Mouse (Mus musculus) spleen, postnatal 4 days (tissue): ENCODE measurements around the gene Il17rd.

ENCODE experiments used
- DNase-seq, 2 experiments: peaks; one replicate each; pipeline ENCODE4 v3.0.0; 2022; ENCODE audit warnings: low spot score in 2 of 2

Gene Il17rd

GRCm38 (mm10) chr14:27094247-27094646 is 55.5 kb downstream of the Il17rd start:
- no peak for DNase-seq

- no peak for DNase-seq
These were observed 57.4 kb downstream of the Il17rd start for GRCm38 (mm10) chr14:27096133-27096532.

GRCm38 (mm10) chr14:27096779-27097178 is 58.0 kb downstream of the Il17rd start:
- peak; percentile 41 to 67 for DNase-seq

GRCm38 (mm10) chr14:27101735-27102134 is 63.0 kb downstream of the Il17rd start:
- DNase-seq, result no peak

- DNase-seq, result no peak
These were observed 64.0 kb downstream of the Il17rd start for GRCm38 (mm10) chr14:27102720-27103119.

GRCm38 (mm10) chr14:27105731-27106457 is 67.2 kb downstream of the Il17rd start:
- no peak for DNase-seq

- no peak for DNase-seq
These were observed 70.2 kb downstream of the Il17rd start for GRCm38 (mm10) chr14:27108748-27109504.

- peak in 1 of 2 experiments; percentile 65 for DNase-seq
These were observed 75.9 kb downstream of the Il17rd start, which contains the start of gene Arhgef3 for GRCm38 (mm10) chr14:27114362-27115274. Arhgef3 (plus strand) TSS chr14:27114899.

GRCm38 (mm10) chr14:27115275-27115660 is 76.5 kb downstream of the Il17rd start:
- DNase-seq, result no peak

GRCm38 (mm10) chr14:27115991-27116390 is 77.2 kb downstream of the Il17rd start:
- no peak for DNase-seq

GRCm38 (mm10) chr14:27116577-27117165 is 77.9 kb downstream of the Il17rd start:
- no peak for DNase-seq

GRCm38 (mm10) chr14:27118546-27118945 is 79.8 kb downstream of the Il17rd start:
- DNase-seq, result no peak

GRCm38 (mm10) chr14:27122646-27123045 is 83.9 kb downstream of the Il17rd start:
- DNase-seq, result no peak

GRCm38 (mm10) chr14:27123543-27123942 is 84.8 kb downstream of the Il17rd start:
- DNase-seq, result no peak

- no peak for DNase-seq
These were observed 91.3 kb downstream of the Il17rd start for GRCm38 (mm10) chr14:27130031-27130430.

GRCm38 (mm10) chr14:27130676-27131075 is 91.9 kb downstream of the Il17rd start:
- no peak for DNase-seq

GRCm38 (mm10) chr14:27131521-27131920 is 92.8 kb downstream of the Il17rd start:
- no peak for DNase-seq

GRCm38 (mm10) chr14:27138891-27139290 is 100.2 kb downstream of the Il17rd start:
- DNase-seq, result no peak

- no peak for DNase-seq
These were observed 101.2 kb downstream of the Il17rd start for GRCm38 (mm10) chr14:27139968-27140367.

GRCm38 (mm10) chr14:27141486-27141885 is 102.7 kb downstream of the Il17rd start:
- no peak for DNase-seq

GRCm38 (mm10) chr14:27142680-27143079 is 103.9 kb downstream of the Il17rd start:
- DNase-seq, result no peak
